Mouse (Mus musculus) lung, adult 18-20 months (tissue): Measurements from ENCODE around the gene Daglb.
A peak's percentile ranks its signal among the peaks of the same experiment; 100 is the strongest.
"Not testable (repeated sequence)": the region's sequence is repeated elsewhere in the genome, so short reads cannot be mapped to it uniquely, and the experiment has no call there.

Source experiments
- DNase-seq, 2 experiments: peaks; one replicate each; pipeline ENCODE4 v3.0.0; 2022; ENCODE audit warnings: mixed read lengths in 2 of 2

Gene Daglb

GRCm38 (mm10) chr5:143487998-143488397, 23.6 kb downstream of the Daglb start:
- DNase-seq, result no peak

GRCm38 (mm10) chr5:143489749-143490342, 25.5 kb downstream of the Daglb start:
- no peak for DNase-seq

- DNase-seq, result no peak
These were observed 27.4 kb downstream of the Daglb start for GRCm38 (mm10) chr5:143491736-143492135.

GRCm38 (mm10) chr5:143493163-143493562, 28.8 kb downstream of the Daglb start:
- no peak for DNase-seq

- DNase-seq, result no peak
These were observed 31.3 kb downstream of the Daglb start for GRCm38 (mm10) chr5:143495708-143496107.

GRCm38 (mm10) chr5:143497451-143497850, 33.1 kb downstream of the Daglb start:
- no peak for DNase-seq

GRCm38 (mm10) chr5:143499197-143499596, 34.8 kb downstream of the Daglb start:
- DNase-seq, result no peak

- no peak for DNase-seq
These were observed 35.3 kb downstream of the Daglb start for GRCm38 (mm10) chr5:143499686-143500085.

GRCm38 (mm10) chr5:143500711-143501110, 36.3 kb downstream of the Daglb start:
- not testable (repeated sequence) for DNase-seq

- DNase-seq, result no peak
These were observed 36.8 kb downstream of the Daglb start for GRCm38 (mm10) chr5:143501140-143501539.

GRCm38 (mm10) chr5:143501649-143502048, 37.3 kb downstream of the Daglb start:
- DNase-seq, result no peak

GRCm38 (mm10) chr5:143502899-143503557, 38.6 kb downstream of the Daglb start:
- DNase-seq, result no peak

GRCm38 (mm10) chr5:143503740-143504139, 39.4 kb downstream of the Daglb start:
- DNase-seq, result no peak

GRCm38 (mm10) chr5:143504453-143504852, 40.1 kb downstream of the Daglb start:
- no peak for DNase-seq

- DNase-seq, result no peak
These were observed 40.7 kb downstream of the Daglb start for GRCm38 (mm10) chr5:143505056-143505455.

GRCm38 (mm10) chr5:143505545-143505944, 41.2 kb downstream of the Daglb start:
- no peak for DNase-seq

- DNase-seq, result no peak
These were observed 44.9 kb downstream of the Daglb start for GRCm38 (mm10) chr5:143509294-143509693.

- peak in 1 of 2 experiments; percentile 72 for DNase-seq
These were observed 45.4 kb downstream of the Daglb start for GRCm38 (mm10) chr5:143509737-143510136.

GRCm38 (mm10) chr5:143511577-143511976, 47.2 kb downstream of the Daglb start:
- DNase-seq, result peak in 1 of 2 experiments; percentile 56

GRCm38 (mm10) chr5:143512305-143512704, 47.9 kb downstream of the Daglb start:
- peak in 1 of 2 experiments; percentile 47 for DNase-seq

- DNase-seq, result no peak
These were observed 50.5 kb downstream of the Daglb start for GRCm38 (mm10) chr5:143514878-143515277.

- no peak for DNase-seq
These were observed 52.6 kb downstream of the Daglb start for GRCm38 (mm10) chr5:143517005-143517404.

GRCm38 (mm10) chr5:143517436-143517835, 53.1 kb downstream of the Daglb start:
- peak in 1 of 2 experiments; percentile 57 for DNase-seq

- DNase-seq, result peak in 1 of 2 experiments; percentile 43
These were observed 53.7 kb downstream of the Daglb start for GRCm38 (mm10) chr5:143518045-143518591.
